16 mouse cellular contexts compared by ENCODE assay signal in genomic region chr10:128866042-128866441, GRCm38 (mm10). TPM values are rescaled to one million over a fixed set of nuclear protein-coding genes. Genes with fewer than 3 reads are reported as not detected.
A peak's percentile ranks its signal among the peaks of the same experiment; 100 is the strongest.
DNase-seq lines count a peak whose midpoint lies in the region; ATAC-seq and TF ChIP-seq lines count a peak whose summit lies in the region.
"Had no signal": no experiment of that assay in that cellular context is flagged by ENCODE, and none has a peak within 500 bp of the region (broad histone marks: within the 10 kb centered on the region; RNA-seq: fewer than 3 reads in every experiment).

No protein-coding gene starts in this region.

- H3K27me3 ChIP-seq in CH12.LX (replicated peaks) = no peaks in the 10 kb centered on the region
- H3K27me3 ChIP-seq in hindbrain, embryonic 16.5 days (replicated peaks; ENCODE audit: control insufficient read depth, insufficient read depth, low read length) = no peaks in the 10 kb centered on the region
- H3K27me3 ChIP-seq: heart, embryonic 15.5 days; limb, embryonic 15.5 days had no signal

- no peak for DNase-seq in left cerebral cortex, adult 2 months (ENCODE audit: extremely low spot score in 1 of 2, low spot score in 2 of 2)
- no peak for DNase-seq in left cerebral cortex, postnatal 4 days
- DNase-seq in A20 (ENCODE audit: low read depth, low spot score) = peak; percentile 31
- no peak for DNase-seq in CH12.LX (ENCODE audit: extremely low read depth)
- no peak for DNase-seq in layer of hippocampus, adult 11-12 months (ENCODE audit: low spot score)
- no peak for DNase-seq in cerebellum, adult 11-12 months
- DNase-seq: adrenal gland, postnatal 25 days; forebrain, postnatal 0 days; gastrocnemius, postnatal 25 days; kidney, postnatal 4 days; thymus, adult 2 months had no signal

- H3K9ac ChIP-seq in CH12.LX (ENCODE audit: insufficient read depth, low read depth) = no peak overlapping the region
- no peak overlapping the region for H3K9ac ChIP-seq in hindbrain, embryonic 16.5 days (ENCODE audit: low read depth, low read length)
- H3K9ac ChIP-seq: forebrain, postnatal 0 days; heart, embryonic 15.5 days; limb, embryonic 15.5 days had no signal

- H3K27ac ChIP-seq in left cerebral cortex, adult 2 months = no peak overlapping the region
- H3K27ac ChIP-seq in CH12.LX (ENCODE audit: insufficient read depth, low read depth) = no peak overlapping the region
- no peak overlapping the region for H3K27ac ChIP-seq in cortical plate, adult 2 months (ENCODE audit: insufficient read depth, low read length)
- H3K27ac ChIP-seq in hindbrain, embryonic 16.5 days (ENCODE audit: low read depth, low read length) = no peak overlapping the region
- H3K27ac ChIP-seq: heart, embryonic 15.5 days; limb, embryonic 15.5 days had no signal

- in situ Hi-C loops in CH12.LX (cut with MboI; ENCODE audit: low pct_ligation_motif_present, low pct_unique_long_range_greater_than_20kb, low sequenced_read_pairs) = no loop called here

- ATAC-seq in hindbrain, embryonic 16.5 days = no peak
- ATAC-seq: forebrain, postnatal 0 days had no signal

- peaks cover 28 to 74% of the 10 kb centered on the region in 2 experiments for H3K36me3 ChIP-seq in CH12.LX (replicated peaks in 1 of 2; ENCODE audit: control insufficient read depth in 1 of 2, insufficient read depth in 1 of 2, low read length in 1 of 2)
- H3K36me3 ChIP-seq in hindbrain, embryonic 16.5 days (ENCODE audit: control insufficient read depth, insufficient read depth, low read length) = 0 out of 2 replicates have a peak, but pooled peaks cover 2% of the 10 kb centered on the region

- TF ChIP-seq EP300 in CH12.LX (IDR thresholded peaks at IDR 0.05; ENCODE audit: low read length) = no peak

- peak; percentile 40 for TF ChIP-seq CTCF in left cerebral cortex, adult 2 months (IDR thresholded peaks at IDR 0.05)
- TF ChIP-seq CTCF in CH12.LX (conservative IDR thresholded peaks at IDR 0.05 in 1 of 2, IDR thresholded peaks at IDR 0.05 in 1 of 2; ENCODE audit: low read depth in 2 of 2, low read length in 2 of 2) = peak in 1 of 2 experiments; percentile 38; a peak in 2 of 4 replicates
- peak; percentile 14; the same call in 1 of the 2 replicates for TF ChIP-seq CTCF in cortical plate, adult 2 months (IDR thresholded peaks at IDR 0.05; ENCODE audit: extremely low read depth, insufficient read depth, low read length)

- dilution Hi-C loops in CH12.LX (cut with MboI; ENCODE audit: extremely low pct_ligation_motif_present, extremely low pct_unique_long_range_greater_than_20kb, low sequenced_read_pairs) = no loop called here

- H3K4me3 ChIP-seq in left cerebral cortex, adult 2 months = no peak overlapping the region
- H3K4me3 ChIP-seq in CH12.LX (replicated peaks in 1 of 3; ENCODE audit: low read depth in 2 of 3, low read length in 2 of 3, poor library complexity in 1 of 3) = no peak overlapping the region
- H3K4me3 ChIP-seq in cortical plate, adult 2 months (ENCODE audit: insufficient read depth, low read length) = no peak overlapping the region
- no peak overlapping the region for H3K4me3 ChIP-seq in hindbrain, embryonic 16.5 days (ENCODE audit: low read length)
- H3K4me3 ChIP-seq: heart, embryonic 15.5 days; limb, embryonic 15.5 days; myocyte had no signal

- WGBS in hindbrain, embryonic 16.5 days = 88% methylated on average over 3 of the region's 3 CpGs

- H3K4me1 ChIP-seq in CH12.LX (ENCODE audit: control insufficient read depth in 1 of 2, insufficient read depth in 2 of 2) = peaks cover 0 to 19% of the 10 kb centered on the region in 2 experiments; a peak in 1 of 4 replicates
- peaks cover 2% of the 10 kb centered on the region; the same call in 1 of the 2 replicates for H3K4me1 ChIP-seq in cortical plate, adult 2 months (ENCODE audit: control insufficient read depth, insufficient read depth, low read length)
- H3K4me1 ChIP-seq in hindbrain, embryonic 16.5 days (ENCODE audit: control insufficient read depth, insufficient read depth, low read depth, low read length) = no peaks in the 10 kb centered on the region
- H3K4me1 ChIP-seq: heart, embryonic 15.5 days; limb, embryonic 15.5 days had no signal

- peak; percentile 7 for TF ChIP-seq RAD21 in CH12.LX (IDR thresholded peaks at IDR 0.05; ENCODE audit: low read depth, low read length)

- intact Hi-C loops in left cerebral cortex, adult 2 months (cut with DNase I) = no loop called here
- intact Hi-C loops in left cerebral cortex, postnatal 4 days (cut with DNase I) = no loop called here

- no peak overlapping the region for H3K4me2 ChIP-seq in CH12.LX (ENCODE audit: insufficient read depth, low read depth, poor library complexity, severe bottlenecking)
- no peak overlapping the region for H3K4me2 ChIP-seq in hindbrain, embryonic 16.5 days (ENCODE audit: low read length)
- H3K4me2 ChIP-seq: heart, embryonic 15.5 days; limb, embryonic 15.5 days had no signal

- TF ChIP-seq POLR2A in CH12.LX (IDR thresholded peaks at IDR 0.05; ENCODE audit: low read depth, low read length) = no peak
- no peak for TF ChIP-seq POLR2A in cortical plate, adult 2 months (IDR thresholded peaks at IDR 0.05; ENCODE audit: extremely low read depth, insufficient read depth, low read length)

- H3K79me2 ChIP-seq in CH12.LX (replicated peaks; ENCODE audit: control insufficient read depth, extremely low read depth, insufficient read depth, poor library complexity, severe bottlenecking) = no peaks in the 10 kb centered on the region; the same call in 1 of the 2 replicates

- H3K9me3 ChIP-seq in CH12.LX (replicated peaks; ENCODE audit: low read length) = no peaks in the 10 kb centered on the region
- H3K9me3 ChIP-seq in hindbrain, embryonic 16.5 days (ENCODE audit: control insufficient read depth, low read length) = no peaks in the 10 kb centered on the region
- H3K9me3 ChIP-seq: heart, embryonic 15.5 days; limb, embryonic 15.5 days had no signal

TF ChIP-seq in CH12.LX, 34 proteins besides CTCF, POLR2A, EP300 and RAD21:
- TF ChIP-seq SMC3 (IDR thresholded peaks at IDR 0.05; ENCODE audit: low read depth, low read length) (no peak), UBTF (IDR thresholded peaks at IDR 0.05; ENCODE audit: low read depth, low read length) (no peak), JUND (conservative IDR thresholded peaks at IDR 0.05; ENCODE audit: low read depth, low read length) (no peak), TBP (conservative IDR thresholded peaks at IDR 0.05; ENCODE audit: low read depth, low read length) (no peak), KAT2A (IDR thresholded peaks at IDR 0.05; ENCODE audit: insufficient replicate concordance, low read length) (no peak), USF2 (conservative IDR thresholded peaks at IDR 0.05; ENCODE audit: low read depth, low read length) (no peak)

RNA-seq across cellular contexts. Expression of gene Gdf11, which starts 25.5 kb away (rescaled TPM):
- 10 to 100 TPM; 13.1 to 15.3 TPM for total RNA-seq in left cerebral cortex, adult 2 months (2021)
- 10 to 100 TPM; 18.8 to 20.1 TPM for total RNA-seq in left cerebral cortex, postnatal 4 days (2021)
- total RNA-seq in CH12.LX (2012; rRNA removed) = 4.5 and 5.4 TPM in 2 replicates
- 3.4 and 4.3 TPM in 2 replicates for total RNA-seq in CH12.LX (2014; rRNA removed)
- polyA plus RNA-seq in CH12.LX (2012; ENCODE audit: insufficient read length, low read depth) = 7.3 and 7.4 TPM in 2 replicates
- 7.2 TPM in 2 replicates for polyA plus RNA-seq in cortical plate, adult 2 months (2012; rRNA removed)
- 5.8 and 6.5 TPM in 2 replicates for polyA plus RNA-seq in hindbrain, embryonic 16.5 days (2015; fragmentation: Nextera tagmentation; extraction: Ambion mirVana)

RNA-seq across cellular contexts. Expression of gene Cd63, which starts 34.7 kb away (rescaled TPM):
- total RNA-seq in left cerebral cortex, adult 2 months (2021) = 10 to 100 TPM; 63.7 to 73.3 TPM
- total RNA-seq in left cerebral cortex, postnatal 4 days (2021) = 10 to 100 TPM; 52.7 to 64.3 TPM
- total RNA-seq in CH12.LX (2012; rRNA removed) (0.34 TPM in 1 of 2 replicates, not detected in the other), CH12.LX (2014; rRNA removed) (not detected in 2 replicates)
- polyA plus RNA-seq in CH12.LX (2012; ENCODE audit: insufficient read length, low read depth) = 0.55 TPM in 1 of 2 replicates, not detected in the other
- polyA plus RNA-seq in cortical plate, adult 2 months (2012; rRNA removed) = 76.2 and 79.5 TPM in 2 replicates
- polyA plus RNA-seq in hindbrain, embryonic 16.5 days (2015; fragmentation: Nextera tagmentation; extraction: Ambion mirVana) = 322 and 343 TPM in 2 replicates

RNA-seq across cellular contexts. Expression of gene Ormdl2, which starts 44.6 kb away (rescaled TPM):
- total RNA-seq in left cerebral cortex, adult 2 months (2021) = 1 to 10 TPM; 7.9 to 9.0 TPM
- 1 to 10 TPM; 4.3 to 5.2 TPM for total RNA-seq in left cerebral cortex, postnatal 4 days (2021)
- total RNA-seq in CH12.LX (2012; rRNA removed) = 56.1 and 73.7 TPM in 2 replicates
- total RNA-seq in CH12.LX (2014; rRNA removed) = 116 and 123 TPM in 2 replicates
- 52.1 and 65.8 TPM in 2 replicates for polyA plus RNA-seq in CH12.LX (2012; ENCODE audit: insufficient read length, low read depth)
- 18.3 and 20.3 TPM in 2 replicates for polyA plus RNA-seq in cortical plate, adult 2 months (2012; rRNA removed)
- 23.6 and 27.6 TPM in 2 replicates for polyA plus RNA-seq in hindbrain, embryonic 16.5 days (2015; fragmentation: Nextera tagmentation; extraction: Ambion mirVana)

RNA-seq across cellular contexts. Expression of gene Sarnp, which starts 48.9 kb away (rescaled TPM):
- 10 to 100 TPM; 33.0 to 33.6 TPM for total RNA-seq in left cerebral cortex, adult 2 months (2021)
- 10 to 100 TPM; 50.9 to 53.4 TPM for total RNA-seq in left cerebral cortex, postnatal 4 days (2021)
- total RNA-seq in CH12.LX (2012; rRNA removed) = 75.4 and 94.6 TPM in 2 replicates
- total RNA-seq in CH12.LX (2014; rRNA removed) = 170 and 198 TPM in 2 replicates
- 201 and 283 TPM in 2 replicates for polyA plus RNA-seq in CH12.LX (2012; ENCODE audit: insufficient read length, low read depth)
- 50.1 and 53.4 TPM in 2 replicates for polyA plus RNA-seq in cortical plate, adult 2 months (2012; rRNA removed)
- polyA plus RNA-seq in hindbrain, embryonic 16.5 days (2015; fragmentation: Nextera tagmentation; extraction: Ambion mirVana) = 137 and 142 TPM in 2 replicates

RNA-seq across cellular contexts. Expression of gene Rdh5, which starts 56.6 kb away (rescaled TPM):
- 1 to 10 TPM; 6.5 to 7.4 TPM for total RNA-seq in left cerebral cortex, adult 2 months (2021)
- 1 to 10 TPM; 5.4 to 6.1 TPM for total RNA-seq in left cerebral cortex, postnatal 4 days (2021)
- total RNA-seq in CH12.LX (2012; rRNA removed) = 2.6 and 4.3 TPM in 2 replicates
- 3.8 and 5.2 TPM in 2 replicates for total RNA-seq in CH12.LX (2014; rRNA removed)
- polyA plus RNA-seq in CH12.LX (2012; ENCODE audit: insufficient read length, low read depth) = 4.6 and 6.2 TPM in 2 replicates
- 12.7 and 13.0 TPM in 2 replicates for polyA plus RNA-seq in cortical plate, adult 2 months (2012; rRNA removed)
- polyA plus RNA-seq in hindbrain, embryonic 16.5 days (2015; fragmentation: Nextera tagmentation; extraction: Ambion mirVana) = 29.6 and 30.0 TPM in 2 replicates

Comparison
In these comparisons a context has a peak if more than half of its experiments do, and no peak if none do; other contexts are left out.
1. RNA of gene Cd63, which starts 34.7 kb away (total RNA-seq): 63.7 to 73.3 TPM in left cerebral cortex, adult 2 months and 52.7 to 64.3 TPM in left cerebral cortex, postnatal 4 days; 0.34 TPM in CH12.LX; every median in the first group is over 10 times any median in the second.
2. RNA of gene Ormdl2, which starts 44.6 kb away (total RNA-seq): 56.1 to 123 TPM in CH12.LX; 7.9 to 9.0 TPM in left cerebral cortex, adult 2 months and 4.3 to 5.2 TPM in left cerebral cortex, postnatal 4 days; every median in the first group is over 4 times any median in the second.